Mouse (Mus musculus) MEL (cell line): ENCODE results near the gene Flnb. TPM values are rescaled to one million over a fixed set of nuclear protein-coding genes. Genes with fewer than 3 reads are reported as not detected.
A peak's percentile ranks its signal among the peaks of the same experiment; 100 is the strongest.

ENCODE experiments used
- DNase-seq: peaks from one replicate; pipeline ENCODE4 v3.0.0; 2011; ENCODE audit warnings: low read depth, low spot score
- H3K27ac ChIP-seq: 2 replicates; pipeline ENCODE4 v1.5.1; 2012; ENCODE audit warnings: low read depth, mild to moderate bottlenecking, control low read depth, low read length, moderate library complexity; ENCODE audit not compliant: control insufficient read depth
- H3K27me3 ChIP-seq, 2 experiments: fragments of 150-350 bp in 1 of 2; sonication (generic) in 1 of 2; 2 replicates each; pipeline ENCODE4 v1.6.1; 2012; ENCODE audit warnings: low read length in 2 of 2, mild to moderate bottlenecking in 2 of 2, improper control_type of control experiment in 1 of 2, moderate library complexity in 1 of 2; ENCODE audit not compliant: insufficient read depth in 2 of 2, control insufficient read depth in 1 of 2
- H3K36me3 ChIP-seq, 2 experiments: 2 replicates each; pipeline ENCODE4 v1.6.1; 2012 to 2014; ENCODE audit warnings: low read length in 2 of 2, improper control_type of control experiment in 1 of 2, inconsistent platforms in 1 of 2, mild to moderate bottlenecking in 1 of 2; ENCODE audit not compliant: insufficient read depth in 2 of 2, control insufficient read depth in 1 of 2
- H3K4me1 ChIP-seq, 2 experiments: fragments of 150-350 bp in 1 of 2; sonication (generic) in 1 of 2; 2 replicates each; pipeline ENCODE4 v1.6.1; 2012; ENCODE audit warnings: low read length in 2 of 2, improper control_type of control experiment in 1 of 2, mild to moderate bottlenecking in 1 of 2; ENCODE audit not compliant: insufficient read depth in 2 of 2, control insufficient read depth in 1 of 2
- H3K4me3 ChIP-seq, 2 experiments: fragments of 150-350 bp in 1 of 2; sonication (generic) in 1 of 2; 2 replicates each; pipeline ENCODE4 v1.5.1; 2012; ENCODE audit warnings: low read depth in 2 of 2, low read length in 2 of 2, mild to moderate bottlenecking in 2 of 2, moderate library complexity in 2 of 2, control low read depth in 1 of 2, improper control_type of control experiment in 1 of 2; ENCODE audit not compliant: control insufficient read depth in 1 of 2, insufficient read depth in 1 of 2
- H3K79me2 ChIP-seq: 2 replicates; pipeline ENCODE4 v1.6.1; 2012; ENCODE audit warnings: mild to moderate bottlenecking, low read length, moderate library complexity; ENCODE audit not compliant: control insufficient read depth, poor library complexity, insufficient read depth
- H3K9ac ChIP-seq: 2 replicates; pipeline ENCODE4 v1.6.1; 2012; ENCODE audit warnings: low read depth, mild to moderate bottlenecking, control low read depth, low read length, moderate library complexity; ENCODE audit not compliant: control insufficient read depth, poor library complexity, severe bottlenecking
- H3K9me3 ChIP-seq: fragments of 150-350 bp; sonication (generic); replicated peaks from 2 replicates; pipeline ENCODE4 v1.6.1; 2012; ENCODE audit warnings: mild to moderate bottlenecking, low read length, improper control_type of control experiment, moderate library complexity; ENCODE audit not compliant: insufficient read depth
- CHD2 ChIP-seq: IDR thresholded peaks from 2 replicates; pipeline ENCODE4 v1.6.1; 2011; ENCODE audit warnings: low read length, improper control_type of control experiment
- ELF1 ChIP-seq: IDR thresholded peaks from 2 replicates; pipeline ENCODE4 v1.6.1; 2014; ENCODE audit warnings: low read depth, mild to moderate bottlenecking, inconsistent platforms, low read length, improper control_type of control experiment, moderate library complexity
- EP300 ChIP-seq, 2 experiments: IDR thresholded peaks; 2 replicates each; pipeline ENCODE4 v1.6.1; 2011; ENCODE audit warnings: improper control_type of control experiment in 2 of 2, low read length in 2 of 2, low read depth in 1 of 2, mild to moderate bottlenecking in 1 of 2
- ETS1 ChIP-seq: IDR thresholded peaks from 2 replicates; pipeline ENCODE4 v1.6.1; 2012; ENCODE audit warnings: low read depth, mild to moderate bottlenecking, inconsistent platforms, low read length, improper control_type of control experiment, moderate library complexity
- GABPA ChIP-seq: IDR thresholded peaks from 2 replicates; pipeline ENCODE4 v1.6.1; 2012; ENCODE audit warnings: low read depth, mild to moderate bottlenecking, inconsistent platforms, low read length, improper control_type of control experiment, moderate library complexity
- GATA1 ChIP-seq: IDR thresholded peaks from 2 replicates; pipeline ENCODE4 v1.6.1; 2011; ENCODE audit warnings: low read depth, low read length, improper control_type of control experiment
- KAT2A ChIP-seq: conservative IDR thresholded peaks from 2 replicates; pipeline ENCODE4 v1.6.1; 2012; ENCODE audit warnings: low read depth, low read length, improper control_type of control experiment, inconsistent platforms
- MAX ChIP-seq: IDR thresholded peaks from 2 replicates; pipeline ENCODE4 v1.6.1; 2011; ENCODE audit warnings: low read length, improper control_type of control experiment
- MXI1 ChIP-seq: IDR thresholded peaks from 2 replicates; pipeline ENCODE4 v1.6.1; 2011; ENCODE audit warnings: mild to moderate bottlenecking, low read depth, low read length, improper control_type of control experiment
- MYB ChIP-seq: IDR thresholded peaks from 2 replicates; pipeline ENCODE4 v1.6.1; 2011; ENCODE audit warnings: mild to moderate bottlenecking, low read depth, low read length, improper control_type of control experiment
- MYC ChIP-seq: IDR thresholded peaks from 2 replicates; pipeline ENCODE4 v1.6.1; 2011; ENCODE audit warnings: low read depth, mild to moderate bottlenecking, low read length, improper control_type of control experiment, moderate library complexity
- NRF1 ChIP-seq: IDR thresholded peaks from 2 replicates; pipeline ENCODE4 v1.6.1; 2014; ENCODE audit warnings: low read depth, mild to moderate bottlenecking, inconsistent platforms, low read length, improper control_type of control experiment, moderate library complexity; ENCODE audit not compliant: poor library complexity, insufficient read depth, severe bottlenecking
- POLR2AphosphoS2 ChIP-seq: IDR thresholded peaks from 2 replicates; pipeline ENCODE4 v1.6.1; 2011; ENCODE audit warnings: low read length, improper control_type of control experiment
- RAD21 ChIP-seq: IDR thresholded peaks from 2 replicates; pipeline ENCODE4 v1.6.1; 2011; ENCODE audit warnings: mild to moderate bottlenecking, low read depth, low read length, improper control_type of control experiment
- SMC3 ChIP-seq: IDR thresholded peaks from 2 replicates; pipeline ENCODE4 v1.6.1; 2011; ENCODE audit warnings: low read depth, low read length, improper control_type of control experiment
- TAL1 ChIP-seq: IDR thresholded peaks from 2 replicates; pipeline ENCODE4 v1.6.1; 2012; ENCODE audit warnings: mild to moderate bottlenecking, inconsistent platforms, low read length, moderate library complexity, mixed read lengths
- ZC3H11A ChIP-seq: IDR thresholded peaks from 2 replicates; pipeline ENCODE4 v1.6.1; 2012; ENCODE audit warnings: low read depth, mild to moderate bottlenecking, inconsistent platforms, low read length, improper control_type of control experiment
- ZKSCAN1 ChIP-seq: IDR thresholded peaks from 2 replicates; pipeline ENCODE4 v1.6.1; 2012; ENCODE audit warnings: low read depth, mild to moderate bottlenecking, inconsistent platforms, low read length, improper control_type of control experiment, moderate library complexity
- ZMIZ1 ChIP-seq: IDR thresholded peaks from 2 replicates; pipeline ENCODE4 v1.6.1; 2012; ENCODE audit warnings: low read depth, mild to moderate bottlenecking, inconsistent platforms, low read length, improper control_type of control experiment, moderate library complexity
- polyA plus RNA-seq, 2 experiments: library from polyadenylated mRNA; stranded (reverse) in 1 of 2; unstranded in 1 of 2; fragments of >175 nt in 1 of 2; fragments of >200 nt in 1 of 2; gene quantifications; 2 replicates each; pipeline versions ENCODE4 v1.2.1 to v1.2.4; 2012; ENCODE audit warnings: low replicate concordance in 2 of 2, low read depth in 1 of 2; ENCODE audit not compliant: insufficient read length in 2 of 2, insufficient read depth in 1 of 2, missing spikeins in 1 of 2
- total RNA-seq: library from RNA; depleted of rRNA; stranded (reverse); fragments of 300-350 nt; gene quantifications from 2 replicates; pipeline ENCODE4 v1.2.3, GENCODE M21; 2012

Gene Flnb
- total and polyA plus RNA-seq, 3 experiments: 1.0 to 3.1 TPM; not detected in 1

- Histone ChIP-seq H3K36me3 (0 out of 4 replicates have a peak, but pooled peaks cover 0 to 2% of the 10 kb centered on the region in 2 experiments), H3K4me1 (no peaks in the 10 kb centered on the region; a peak in 1 of 4 replicates), H3K9me3 (no peaks in the 10 kb centered on the region), H3K79me2 (no peaks in the 10 kb centered on the region), H3K27ac (no peak overlapping the region)
- no peak for TF ChIP-seq ELF1
- no peak for TF ChIP-seq KAT2A
- TF ChIP-seq ZMIZ1: no peak
- TF ChIP-seq, all 39 proteins: peak for 0
- Histone ChIP-seq H3K27me3 (peaks cover 0 to 2% of the 10 kb centered on the region in 2 experiments; a peak in 1 of 4 replicates), H3K9ac (no peak overlapping the region), H3K4me3 (no peak overlapping the region)
- DNase-seq: no peak
Observed at GRCm38 (mm10) chr14:7869796-7870195, 52.0 kb downstream of the Flnb start.

GRCm38 (mm10) chr14:7873552-7873951, 55.8 kb downstream of the Flnb start:
- Histone ChIP-seq H3K4me3 (no peak overlapping the region), H3K9me3 (no peaks in the 10 kb centered on the region), H3K27me3 (no peaks in the 10 kb centered on the region), H3K9ac (no peak overlapping the region), H3K27ac (no peak overlapping the region), H3K79me2 (no peaks in the 10 kb centered on the region), H3K36me3 (peaks cover 0 to 15% of the 10 kb centered on the region in 2 experiments; a peak in 2 of 4 replicates), H3K4me1 (peaks cover 9% of the 10 kb centered on the region in 2 experiments)
- TF ChIP-seq MXI1: no peak
- TF ChIP-seq ZC3H11A: no peak
- no peak for TF ChIP-seq NRF1
- no peak for TF ChIP-seq TAL1
- TF ChIP-seq GABPA: no peak
- TF ChIP-seq MAX: no peak
- TF ChIP-seq RAD21: no peak
- TF ChIP-seq GATA1: no peak
- no peak for DNase-seq

GRCm38 (mm10) chr14:7874495-7874894, 56.7 kb downstream of the Flnb start:
- H3K79me2 ChIP-seq: no peaks in the 10 kb centered on the region
- H3K9ac ChIP-seq: no peak overlapping the region
- H3K27ac ChIP-seq: no peak overlapping the region
- no peak for TF ChIP-seq GABPA
- no peak for TF ChIP-seq CHD2
- TF ChIP-seq POLR2AphosphoS2: no peak
- no peak for TF ChIP-seq ELF1
- TF ChIP-seq ZKSCAN1: no peak
- TF ChIP-seq MYC: no peak
- no peak for TF ChIP-seq ETS1
- no peak for TF ChIP-seq EP300 (IDR thresholded peaks at IDR 0.05; ENCODE audit: low read depth in 1 of 2, low read length in 2 of 2)
- TF ChIP-seq SMC3: no peak
- no peak for TF ChIP-seq MYB
- no peak for TF ChIP-seq GATA1
- no peak for TF ChIP-seq MXI1
- TF ChIP-seq, all 39 proteins: peak for 0
- peaks cover 9 to 14% of the 10 kb centered on the region in 2 experiments for H3K4me1 ChIP-seq
- H3K36me3 ChIP-seq: peaks cover 0 to 17% of the 10 kb centered on the region in 2 experiments; a peak in 2 of 4 replicates
- no peak overlapping the region for H3K4me3 ChIP-seq
- peak; percentile 8 for DNase-seq
- no peaks in the 10 kb centered on the region for H3K27me3 ChIP-seq
- no peaks in the 10 kb centered on the region for H3K9me3 ChIP-seq
